Comparison of ENCODE assay signal across 10 mouse cellular contexts in the genomic region with DNA sequence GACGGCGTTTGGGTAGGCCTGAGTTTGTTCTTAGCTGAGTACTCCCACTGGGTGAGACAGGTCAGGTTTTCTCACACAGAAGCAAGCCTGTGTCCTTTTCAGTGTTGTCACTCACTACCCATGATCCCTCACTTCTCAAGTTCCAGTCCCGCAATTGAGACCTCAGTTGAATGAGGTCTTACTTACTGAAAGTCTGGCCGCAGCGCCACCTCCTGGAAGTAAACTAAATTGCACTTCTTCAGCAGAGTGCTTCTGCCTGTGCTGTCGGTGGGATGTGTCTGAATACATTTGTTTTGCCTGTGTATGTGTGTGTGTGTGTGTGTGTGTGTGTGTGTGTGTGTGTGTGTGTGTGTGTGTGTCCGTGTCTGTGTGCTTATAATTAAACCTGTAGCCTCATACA. TPM values are rescaled to one million over a fixed set of nuclear protein-coding genes. Genes with fewer than 3 reads are reported as not detected.
DNase-seq lines count a peak whose midpoint lies in the region; ATAC-seq and TF ChIP-seq lines count a peak whose summit lies in the region.
"Had no signal": no experiment of that assay in that cellular context is flagged by ENCODE, and none has a peak within 500 bp of the region (broad histone marks: within the 10 kb centered on the region; RNA-seq: fewer than 3 reads in every experiment).

No protein-coding gene starts in this region.

- H3K36me3 ChIP-seq in midbrain, embryonic 14.5 days (ENCODE audit: control insufficient read depth, insufficient read depth, low read length) = no peaks in the 10 kb centered on the region
- H3K36me3 ChIP-seq in midbrain, embryonic 16.5 days (ENCODE audit: control insufficient read depth, insufficient read depth, low read length) = no peaks in the 10 kb centered on the region
- no peaks in the 10 kb centered on the region for H3K36me3 ChIP-seq in liver, embryonic 14.5 days (replicated peaks; ENCODE audit: control insufficient read depth, insufficient read depth, low read depth)
- H3K36me3 ChIP-seq: heart, embryonic 15.5 days had no signal

- no peak overlapping the region for H3K4me3 ChIP-seq in midbrain, embryonic 14.5 days (replicated peaks; ENCODE audit: low read depth, low read length)
- H3K4me3 ChIP-seq in midbrain, embryonic 16.5 days (ENCODE audit: low read depth, low read length) = no peak overlapping the region
- no peak overlapping the region for H3K4me3 ChIP-seq in liver, embryonic 14.5 days (ENCODE audit: insufficient read depth in 1 of 2, low read depth in 2 of 2, low read length in 2 of 2)
- H3K4me3 ChIP-seq: heart, embryonic 15.5 days had no signal

- peaks cover 51% of the 10 kb centered on the region for H3K27me3 ChIP-seq in midbrain, embryonic 14.5 days (ENCODE audit: control insufficient read depth, insufficient read depth, low read length)
- H3K27me3 ChIP-seq in midbrain, embryonic 16.5 days (ENCODE audit: control insufficient read depth, insufficient read depth, low read depth, low read length) = peaks cover 29% of the 10 kb centered on the region
- H3K27me3 ChIP-seq in liver, embryonic 14.5 days (ENCODE audit: control insufficient read depth, insufficient read depth, low read length) = peaks cover 48% of the 10 kb centered on the region

- no peak overlapping the region for H3K9ac ChIP-seq in midbrain, embryonic 14.5 days (replicated peaks; ENCODE audit: low read length)
- H3K9ac ChIP-seq in midbrain, embryonic 16.5 days (ENCODE audit: low read depth, low read length) = no peak overlapping the region
- H3K9ac ChIP-seq in liver, embryonic 14.5 days (replicated peaks) = no peak overlapping the region
- H3K9ac ChIP-seq: heart, embryonic 15.5 days had no signal

- TF ChIP-seq EP300 in liver, embryonic 14.5 days (IDR thresholded peaks at IDR 0.05; ENCODE audit: low read depth) = no peak

- peak; percentile 85 for TF ChIP-seq CTCF in liver, embryonic 14.5 days (IDR thresholded peaks at IDR 0.05; ENCODE audit: low read depth)

- peak; percentile 88 for DNase-seq in midbrain, embryonic 14.5 days
- DNase-seq in adrenal gland, adult 8-10 months = peak; percentile 27
- DNase-seq in embryo, embryonic 10.5 days (ENCODE audit: low spot score) = peak; percentile 92
- peak; percentile 35 to 73 for DNase-seq in kidney, adult 8-10 months
- peak; percentile 32 to 46 (median 39) for DNase-seq in liver, embryonic 14.5 days (ENCODE audit: low read depth in 3 of 3, low spot score in 3 of 3)
- DNase-seq in right cerebral cortex, postnatal 14 days = peak; percentile 85

- H3K4me1 ChIP-seq in midbrain, embryonic 14.5 days (ENCODE audit: control insufficient read depth, insufficient read depth, low read length) = peaks cover 40% of the 10 kb centered on the region
- H3K4me1 ChIP-seq in midbrain, embryonic 16.5 days (ENCODE audit: control insufficient read depth, insufficient read depth, low read length) = peaks cover 27% of the 10 kb centered on the region
- H3K4me1 ChIP-seq in liver, embryonic 14.5 days (replicated peaks; ENCODE audit: control insufficient read depth in 2 of 2, insufficient read depth in 2 of 2, low read length in 1 of 2) = no peaks in the 10 kb centered on the region

- WGBS in midbrain, embryonic 14.5 days = 15% methylated on average over 7 of the region's 7 CpGs
- WGBS in midbrain, embryonic 16.5 days = 21% methylated on average over 7 of the region's 7 CpGs
- WGBS in liver, embryonic 14.5 days (ENCODE audit: insufficient replicate concordance) = 20% methylated on average over 7 of the region's 7 CpGs

- H3K9me3 ChIP-seq in midbrain, embryonic 14.5 days (ENCODE audit: control insufficient read depth, low read length) = no peaks in the 10 kb centered on the region
- H3K9me3 ChIP-seq in midbrain, embryonic 16.5 days (replicated peaks; ENCODE audit: control insufficient read depth, low read length, poor library complexity, severe bottlenecking) = no peaks in the 10 kb centered on the region
- no peaks in the 10 kb centered on the region for H3K9me3 ChIP-seq in liver, embryonic 14.5 days (ENCODE audit: control insufficient read depth, low read length)
- H3K9me3 ChIP-seq: heart, embryonic 15.5 days had no signal

- no peak for ATAC-seq in midbrain, embryonic 14.5 days (ENCODE audit: low FRiP score, low TSS enrichment)
- no peak for ATAC-seq in midbrain, embryonic 16.5 days
- ATAC-seq in liver, embryonic 14.5 days (ENCODE audit: insufficient read depth) = no peak
- ATAC-seq in erythroblast, adult 5-6 weeks (replicated peaks; ENCODE audit: low FRiP score, poor library complexity, severe bottlenecking) = no peak; the same call in 1 of the 2 replicates

- no peak overlapping the region for H3K27ac ChIP-seq in midbrain, embryonic 14.5 days (replicated peaks; ENCODE audit: low read depth, low read length)
- H3K27ac ChIP-seq in midbrain, embryonic 16.5 days (ENCODE audit: low read length) = no peak overlapping the region
- H3K27ac ChIP-seq in liver, embryonic 14.5 days = no peak overlapping the region
- H3K27ac ChIP-seq: heart, embryonic 15.5 days had no signal

- no peak overlapping the region for H3K4me2 ChIP-seq in midbrain, embryonic 14.5 days (ENCODE audit: low read length)
- no peak overlapping the region for H3K4me2 ChIP-seq in midbrain, embryonic 16.5 days (ENCODE audit: low read length)
- no peak overlapping the region for H3K4me2 ChIP-seq in liver, embryonic 14.5 days (ENCODE audit: low read depth)
- H3K4me2 ChIP-seq: heart, embryonic 15.5 days had no signal

RNA-seq across cellular contexts. Expression of gene Msx3, which starts 14.2 kb away (rescaled TPM):
- 5.1 and 5.8 TPM in 2 replicates for polyA plus RNA-seq in midbrain, embryonic 14.5 days (2014; fragmentation: Nextera tagmentation; extraction: Ambion mirVana)
- polyA plus RNA-seq in midbrain, embryonic 16.5 days (2015; fragmentation: Nextera tagmentation; extraction: Ambion mirVana) = 0.45 and 0.55 TPM in 2 replicates
- not detected for total RNA-seq in adrenal gland, adult 8-10 months (2022)
- not detected in 2 replicates for polyA plus RNA-seq in liver, embryonic 14.5 days (2012; rRNA removed)
- not detected in 2 replicates for polyA plus RNA-seq in liver, embryonic 14.5 days (2014; fragmentation: Nextera tagmentation; extraction: Ambion mirVana)
- not detected in 2 replicates for total RNA-seq in erythroblast, adult 5-6 weeks (2015; ENCODE audit: low replicate concordance)
- not detected in 2 replicates for total RNA-seq in erythroblast, adult 5-6 weeks (2017; ENCODE audit: low replicate concordance)
- polyA plus RNA-seq: heart, embryonic 15.5 days; stomach, embryonic 14.5 days had no signal

RNA-seq across cellular contexts. Expression of gene Caly, which starts 19.3 kb away (rescaled TPM):
- 184 and 275 TPM in 2 replicates for polyA plus RNA-seq in midbrain, embryonic 14.5 days (2014; fragmentation: Nextera tagmentation; extraction: Ambion mirVana)
- 299 and 401 TPM in 2 replicates for polyA plus RNA-seq in midbrain, embryonic 16.5 days (2015; fragmentation: Nextera tagmentation; extraction: Ambion mirVana)
- total RNA-seq in adrenal gland, adult 8-10 months (2022) = 10 to 100 TPM in 2 of 4 experiments, 1 to 10 TPM in 2; 5.8 to 13.8 (median 11.0) TPM
- 0.19 TPM in 1 of 2 replicates, not detected in the other for polyA plus RNA-seq in liver, embryonic 14.5 days (2012; rRNA removed)
- polyA plus RNA-seq in liver, embryonic 14.5 days (2014; fragmentation: Nextera tagmentation; extraction: Ambion mirVana) = not detected in 2 replicates
- not detected in 2 replicates for total RNA-seq in erythroblast, adult 5-6 weeks (2015; ENCODE audit: low replicate concordance)
- total RNA-seq in erythroblast, adult 5-6 weeks (2017; ENCODE audit: low replicate concordance) = not detected in 2 replicates

RNA-seq across cellular contexts. Expression of gene Tubgcp2, which starts 26.6 kb away (rescaled TPM):
- polyA plus RNA-seq in midbrain, embryonic 14.5 days (2014; fragmentation: Nextera tagmentation; extraction: Ambion mirVana) = 58.6 and 64.7 TPM in 2 replicates
- 58.0 and 61.0 TPM in 2 replicates for polyA plus RNA-seq in midbrain, embryonic 16.5 days (2015; fragmentation: Nextera tagmentation; extraction: Ambion mirVana)
- 10 to 100 TPM; 24.2 to 35.8 (median 32.2) TPM for total RNA-seq in adrenal gland, adult 8-10 months (2022)
- polyA plus RNA-seq in liver, embryonic 14.5 days (2012; rRNA removed) = 17.4 and 19.3 TPM in 2 replicates
- polyA plus RNA-seq in liver, embryonic 14.5 days (2014; fragmentation: Nextera tagmentation; extraction: Ambion mirVana) = 21.6 and 25.3 TPM in 2 replicates
- total RNA-seq in erythroblast, adult 5-6 weeks (2015; ENCODE audit: low replicate concordance) = 9.4 and 14.6 TPM in 2 replicates
- total RNA-seq in erythroblast, adult 5-6 weeks (2017; ENCODE audit: low replicate concordance) = 8.3 and 9.6 TPM in 2 replicates

RNA-seq across cellular contexts. Expression of gene Zfp511, which starts 26.9 kb away (rescaled TPM):
- 51.5 and 55.9 TPM in 2 replicates for polyA plus RNA-seq in midbrain, embryonic 14.5 days (2014; fragmentation: Nextera tagmentation; extraction: Ambion mirVana)
- 55.9 and 56.5 TPM in 2 replicates for polyA plus RNA-seq in midbrain, embryonic 16.5 days (2015; fragmentation: Nextera tagmentation; extraction: Ambion mirVana)
- total RNA-seq in adrenal gland, adult 8-10 months (2022) = 10 to 100 TPM; 21.8 to 30.7 (median 26.7) TPM
- polyA plus RNA-seq in liver, embryonic 14.5 days (2012; rRNA removed) = 19.8 and 25.6 TPM in 2 replicates
- polyA plus RNA-seq in liver, embryonic 14.5 days (2014; fragmentation: Nextera tagmentation; extraction: Ambion mirVana) = 16.9 and 20.0 TPM in 2 replicates
- 11.5 and 12.5 TPM in 2 replicates for total RNA-seq in erythroblast, adult 5-6 weeks (2015; ENCODE audit: low replicate concordance)
- total RNA-seq in erythroblast, adult 5-6 weeks (2017; ENCODE audit: low replicate concordance) = 5.8 and 6.6 TPM in 2 replicates

RNA-seq across cellular contexts. Expression of gene Prap1, which starts 30.1 kb away (rescaled TPM):
- not detected in 2 replicates for polyA plus RNA-seq in midbrain, embryonic 14.5 days (2014; fragmentation: Nextera tagmentation; extraction: Ambion mirVana)
- not detected in 2 replicates for polyA plus RNA-seq in midbrain, embryonic 16.5 days (2015; fragmentation: Nextera tagmentation; extraction: Ambion mirVana)
- total RNA-seq in adrenal gland, adult 8-10 months (2022) = not detected
- 0.87 TPM in 1 of 2 replicates, not detected in the other for polyA plus RNA-seq in liver, embryonic 14.5 days (2012; rRNA removed)
- not detected in 2 replicates for polyA plus RNA-seq in liver, embryonic 14.5 days (2014; fragmentation: Nextera tagmentation; extraction: Ambion mirVana)
- not detected in 2 replicates for total RNA-seq in erythroblast, adult 5-6 weeks (2015; ENCODE audit: low replicate concordance)
- not detected in 2 replicates for total RNA-seq in erythroblast, adult 5-6 weeks (2017; ENCODE audit: low replicate concordance)

Comparison
In these comparisons a context has a peak if more than half of its experiments do, and no peak if none do; other contexts are left out.
1. DNase-seq: peak in every context shown above with its lines; median percentile 92 in embryo, embryonic 10.5 days; 88 in midbrain, embryonic 14.5 days; 85 in right cerebral cortex, postnatal 14 days; 54 in kidney, adult 8-10 months; 39 in liver, embryonic 14.5 days; 27 in adrenal gland, adult 8-10 months.
2. RNA of gene Caly, which starts 19.3 kb away (polyA plus RNA-seq): 299 to 401 TPM in midbrain, embryonic 16.5 days and 184 to 275 TPM in midbrain, embryonic 14.5 days; 0.19 TPM in liver, embryonic 14.5 days; every median in the first group is over 100 times any median in the second.